Mouse (Mus musculus) hindbrain, embryonic 15.5 days (tissue): Measurements from ENCODE around the gene Ago4. TPM values are rescaled to one million over a fixed set of nuclear protein-coding genes. Genes with fewer than 3 reads are reported as not detected.
"Not testable (repeated sequence)": the region's sequence is repeated elsewhere in the genome, so short reads cannot be mapped to it uniquely, and the experiment has no call there.

Experiments used
- ATAC-seq: fragments of 200-750 bp; cut with Nextera tagmentation; 2 replicates; pipeline ENCODE4 v1.8.0; 2017; ENCODE audit warnings: low read depth, moderate number of reproducible peaks, moderate TSS enrichment; ENCODE audit not compliant: low FRiP score
- H3K27ac ChIP-seq: fragments of 300-500 bp; sonication (generic); replicated peaks from 2 replicates; pipeline ENCODE4 v1.5.1; 2015; ENCODE audit warnings: mild to moderate bottlenecking, inconsistent platforms
- H3K27me3 ChIP-seq: fragments of 300-500 bp; sonication (generic); 2 replicates; pipeline ENCODE4 v1.6.1; 2015; ENCODE audit warnings: control low read depth, inconsistent platforms
- H3K36me3 ChIP-seq: fragments of 300-500 bp; sonication (generic); 2 replicates; pipeline ENCODE4 v1.6.1; 2015; ENCODE audit warnings: control low read depth, inconsistent platforms
- H3K4me1 ChIP-seq: fragments of 300-500 bp; sonication (generic); replicated peaks from 2 replicates; pipeline ENCODE4 v1.6.1; 2015; ENCODE audit warnings: control low read depth, inconsistent platforms
- H3K4me2 ChIP-seq: fragments of 300-500 bp; sonication (generic); 2 replicates; pipeline ENCODE4 v1.6.1; 2015; ENCODE audit warnings: moderate library complexity, mild to moderate bottlenecking, inconsistent platforms
- H3K4me3 ChIP-seq: fragments of 300-500 bp; sonication (generic); 2 replicates; pipeline ENCODE4 v1.5.1; 2015; ENCODE audit warnings: mild to moderate bottlenecking, inconsistent platforms
- H3K9ac ChIP-seq: fragments of 300-500 bp; sonication (generic); 2 replicates; pipeline ENCODE4 v1.6.1; 2015; ENCODE audit warnings: inconsistent platforms
- H3K9me3 ChIP-seq: fragments of 300-500 bp; sonication (generic); 2 replicates; pipeline ENCODE4 v1.6.1; 2016; ENCODE audit warnings: control low read depth, inconsistent platforms
- WGBS: fragments of 180-500 bp; shearing (Covaris S2); methylation state at CpG from one replicate; pipeline ENCODE4 v1.1.7; 2015; 5-methylcytosine and 5-hydroxymethylcytosine counted together
- polyA plus RNA-seq: library from polyadenylated mRNA; unstranded; fragments of >200 nt; fragmentation: Nextera tagmentation; extraction: Ambion mirVana; gene quantifications from 2 replicates; pipeline ENCODE4 v1.2.1, GENCODE M21; 2015

Ago4 gene
- polyA plus RNA-seq, 1 experiment from 2014 or later: 7.6 TPM

DNA sequence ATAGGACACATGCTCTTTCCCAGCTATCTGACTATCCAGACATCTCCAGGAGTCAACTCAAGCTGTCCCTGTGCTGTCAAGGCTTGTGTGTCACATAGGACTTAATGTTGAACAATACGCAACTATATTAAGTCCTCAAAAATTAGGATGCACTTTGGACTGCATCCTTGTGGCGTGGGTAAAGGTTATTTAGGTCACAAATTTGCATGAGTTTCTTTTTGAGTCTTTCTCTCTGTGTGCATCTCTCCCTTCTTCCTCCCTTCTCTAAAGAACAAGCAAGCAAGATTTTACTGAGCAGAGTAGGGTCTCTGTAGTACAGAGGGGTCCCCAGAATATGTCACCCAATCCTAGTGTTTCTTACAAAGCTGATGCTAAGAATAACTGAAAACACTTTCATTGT lies 12.9 kb upstream of the Ago4 start:
- Histone ChIP-seq H3K4me2 (no peak overlapping the region), H3K9me3 (no peaks in the 10 kb centered on the region), H3K36me3 (no peaks in the 10 kb centered on the region), H3K9ac (no peak overlapping the region), H3K4me1 (no peaks in the 10 kb centered on the region), H3K27me3 (no peaks in the 10 kb centered on the region), H3K27ac (no peak overlapping the region), H3K4me3 (no peak overlapping the region)
- 85% methylated on average over 2 of the region's 2 CpGs for WGBS
- ATAC-seq: no peak

DNA sequence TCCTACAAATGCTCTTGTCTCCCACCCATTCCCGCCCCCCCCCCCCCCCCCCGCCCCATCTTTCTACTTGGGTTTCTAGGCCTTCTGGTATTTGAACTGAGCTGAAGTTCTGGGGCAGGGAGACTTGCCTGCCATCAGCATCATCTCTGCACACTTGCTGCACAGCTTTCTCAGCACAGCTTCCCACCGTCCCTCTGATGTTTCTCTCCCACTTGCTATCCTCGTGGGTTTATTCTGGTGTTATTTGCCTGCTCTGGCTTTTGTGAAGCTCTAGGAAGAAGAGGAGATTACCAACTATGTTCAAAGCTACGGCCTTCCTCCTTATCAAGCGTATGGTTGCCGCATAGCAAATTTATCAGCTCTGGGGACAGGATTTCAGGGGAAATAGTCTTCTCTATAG lies 12.4 kb upstream of the Ago4 start:
- Histone ChIP-seq H3K4me1 (no peaks in the 10 kb centered on the region), H3K9me3 (no peaks in the 10 kb centered on the region), H3K4me2 (no peak overlapping the region), H3K36me3 (no peaks in the 10 kb centered on the region), H3K9ac (no peak overlapping the region), H3K27ac (no peak overlapping the region), H3K4me3 (no peak overlapping the region), H3K27me3 (no peaks in the 10 kb centered on the region)
- ATAC-seq: no peak
- WGBS: 84% methylated on average over 5 of the region's 7 CpGs

DNA sequence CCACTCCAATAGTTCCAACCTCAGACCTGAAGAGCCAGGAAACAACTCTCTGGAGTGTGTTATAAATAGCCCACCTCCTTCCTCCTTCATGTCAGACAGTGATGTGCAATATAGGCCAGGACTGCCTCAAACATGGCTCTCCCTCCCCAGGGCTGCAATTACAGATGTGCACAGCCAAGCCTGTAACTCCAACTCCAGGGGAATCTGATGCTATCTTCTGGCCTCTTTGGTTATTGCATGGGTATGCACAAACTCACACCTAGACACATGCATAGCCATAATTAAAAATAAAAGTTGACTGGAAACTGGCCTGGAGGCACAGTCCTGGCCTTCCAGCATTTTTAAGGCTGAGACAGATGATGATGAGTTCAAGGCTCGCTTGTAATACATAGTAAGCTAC lies 11.7 kb upstream of the Ago4 start:
- Histone ChIP-seq H3K36me3 (no peaks in the 10 kb centered on the region), H3K4me1 (no peaks in the 10 kb centered on the region), H3K9me3 (no peaks in the 10 kb centered on the region), H3K4me2 (no peak overlapping the region), H3K27me3 (no peaks in the 10 kb centered on the region), H3K9ac (no peak overlapping the region), H3K4me3 (no peak overlapping the region), H3K27ac (no peak overlapping the region)
- WGBS: 83% methylated on average over 1 of the region's 1 CpGs
- no peak for ATAC-seq

DNA sequence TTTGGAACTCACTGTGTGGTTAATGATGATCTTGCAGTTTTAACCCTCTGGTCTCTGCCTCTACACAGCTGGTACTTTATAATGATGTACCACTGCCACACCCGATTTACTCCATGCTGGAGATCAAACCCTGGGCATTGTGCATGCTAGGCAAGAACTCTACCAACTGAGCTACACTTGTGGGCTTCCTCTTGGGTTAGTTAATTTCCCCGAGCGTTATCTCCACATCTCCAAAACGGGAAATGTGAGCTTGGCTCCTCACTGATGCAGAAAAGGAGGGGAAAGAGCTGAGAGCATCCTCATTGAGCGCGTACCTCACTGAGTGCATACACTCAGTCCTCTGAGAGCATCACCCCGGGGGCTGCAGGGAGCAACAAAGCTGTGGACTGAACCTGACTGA lies 9.6 kb upstream of the Ago4 start:
- Histone ChIP-seq H3K27me3 (no peaks in the 10 kb centered on the region), H3K4me3 (no peak overlapping the region), H3K27ac (no peak overlapping the region), H3K4me1 (no peaks in the 10 kb centered on the region), H3K9me3 (no peaks in the 10 kb centered on the region), H3K9ac (no peak overlapping the region), H3K4me2 (no peak overlapping the region), H3K36me3 (no peaks in the 10 kb centered on the region)
- 66% methylated on average over 7 of the region's 7 CpGs for WGBS
- no peak for ATAC-seq

DNA sequence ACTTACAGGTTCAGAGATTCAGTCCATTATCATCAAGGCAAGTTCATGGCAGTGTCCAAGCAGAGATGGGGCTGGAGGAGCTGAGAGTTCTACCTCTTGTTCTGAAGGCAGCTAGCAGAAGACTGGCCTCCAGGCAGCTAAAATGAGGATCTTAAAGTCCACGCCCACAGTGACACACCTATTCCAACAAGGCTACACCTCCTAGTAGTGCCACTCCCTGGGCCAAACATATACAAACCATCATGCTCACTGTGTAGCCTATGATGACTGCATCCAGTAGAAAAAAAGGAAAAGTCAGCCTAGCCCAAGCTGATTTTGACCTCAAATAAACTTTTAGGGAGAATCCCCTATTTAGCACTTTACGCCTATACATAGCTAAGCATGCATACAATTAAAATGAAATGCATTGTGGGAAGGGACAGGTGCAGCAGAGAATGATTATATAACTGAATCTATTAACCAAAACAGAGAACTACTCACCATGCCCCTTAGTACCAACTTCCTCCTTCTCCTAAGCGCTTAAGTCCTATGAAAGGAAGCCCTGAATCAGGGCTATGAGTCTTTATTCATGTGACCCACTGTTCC lies 7.3 kb upstream of the Ago4 start:
- WGBS: 86% methylated on average over 3 of the region's 3 CpGs
- H3K4me2 ChIP-seq: no peak overlapping the region
- no peaks in the 10 kb centered on the region for H3K27me3 ChIP-seq
- no peaks in the 10 kb centered on the region for H3K36me3 ChIP-seq
- no peak overlapping the region for H3K4me3 ChIP-seq
- no peaks in the 10 kb centered on the region for H3K9me3 ChIP-seq
- no peak overlapping the region for H3K9ac ChIP-seq
- ATAC-seq: no peak
- no peak overlapping the region for H3K27ac ChIP-seq
- no peaks in the 10 kb centered on the region for H3K4me1 ChIP-seq

DNA sequence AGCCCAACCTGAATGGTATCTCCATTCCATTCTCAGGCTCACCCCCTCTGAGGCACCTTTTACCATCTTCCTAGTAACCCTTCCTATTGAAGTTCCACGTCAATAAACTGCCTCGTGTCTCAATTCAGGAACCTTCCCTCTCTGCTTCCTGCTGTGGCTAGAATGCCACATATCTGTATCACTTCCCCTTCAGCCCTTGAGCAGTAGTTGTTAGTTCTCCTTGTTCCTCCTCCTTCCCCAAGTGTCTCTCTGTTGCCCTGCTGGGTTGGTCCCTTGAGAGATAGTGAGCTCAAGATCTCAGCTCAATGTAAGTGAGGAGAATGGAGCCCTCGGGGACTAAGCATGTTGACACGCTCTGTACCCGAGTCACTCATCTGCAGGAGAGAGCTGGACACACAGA lies 3.6 kb upstream of the Ago4 start:
- Histone ChIP-seq H3K9ac (no peak overlapping the region), H3K27me3 (no peaks in the 10 kb centered on the region), H3K4me2 (no peak overlapping the region), H3K36me3 (no peaks in the 10 kb centered on the region), H3K27ac (no peak overlapping the region), H3K4me3 (no peak overlapping the region), H3K4me1 (peaks cover 11% of the 10 kb centered on the region), H3K9me3 (no peaks in the 10 kb centered on the region)
- WGBS: 66% methylated on average over 5 of the region's 5 CpGs
- no peak for ATAC-seq

DNA sequence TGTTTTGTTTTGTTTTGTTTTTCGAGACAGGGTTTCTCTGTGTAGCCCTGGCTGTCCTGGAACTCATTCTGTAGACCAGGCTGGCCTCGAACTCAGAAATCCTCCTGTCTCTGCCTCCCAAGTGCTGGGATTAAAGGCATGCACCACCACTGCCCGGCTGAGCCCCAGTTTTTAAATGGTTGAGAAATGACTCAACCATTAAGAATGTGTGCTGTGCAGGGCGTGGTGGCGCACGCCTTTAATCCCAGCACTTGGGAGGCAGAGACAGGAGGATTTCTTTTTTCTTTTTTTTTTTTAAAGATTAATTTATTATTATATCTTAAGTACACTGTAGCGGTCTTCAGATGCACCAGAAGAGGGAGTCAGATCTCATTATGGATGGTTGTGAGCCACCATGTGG lies 2.4 kb upstream of the Ago4 start:
- H3K9me3 ChIP-seq, H3K4me3 ChIP-seq, H3K27me3 ChIP-seq, H3K27ac ChIP-seq, ATAC-seq, H3K9ac ChIP-seq, H3K4me2 ChIP-seq, H3K36me3 ChIP-seq: not testable (repeated sequence)
- peaks cover 18% of the 10 kb centered on the region for H3K4me1 ChIP-seq
- WGBS: 93% methylated on average over 7 of the region's 7 CpGs

DNA sequence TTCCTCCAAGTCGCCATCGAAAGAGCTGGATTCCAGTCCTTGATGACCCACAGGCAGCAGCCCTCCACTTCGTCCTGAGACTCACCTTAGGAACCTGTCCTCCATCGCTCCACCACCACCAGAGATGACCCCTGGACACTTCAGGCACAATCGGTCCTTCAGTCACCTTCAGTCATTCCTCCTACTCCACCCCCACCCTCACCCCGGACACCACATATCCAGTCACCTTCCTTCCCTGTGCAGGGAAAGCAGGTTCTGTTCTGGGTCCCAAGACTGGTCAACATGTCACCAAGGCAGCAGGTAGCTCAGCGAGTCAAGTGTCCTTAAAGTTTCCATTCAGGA lies 428 bp upstream of the Ago4 start:
- peak; percentile 75 for ATAC-seq
- Histone ChIP-seq H3K4me1 (peaks cover 18% of the 10 kb centered on the region), H3K9me3 (no peaks in the 10 kb centered on the region), H3K4me3 (peak overlapping the region; percentile 90), H3K9ac (peak overlapping the region; percentile 88), H3K4me2 (peak overlapping the region; percentile 79), H3K36me3 (no peaks in the 10 kb centered on the region), H3K27me3 (no peaks in the 10 kb centered on the region), H3K27ac (peak overlapping the region; percentile 83)
- WGBS: 7% methylated on average over 7 of the region's 7 CpGs

DNA sequence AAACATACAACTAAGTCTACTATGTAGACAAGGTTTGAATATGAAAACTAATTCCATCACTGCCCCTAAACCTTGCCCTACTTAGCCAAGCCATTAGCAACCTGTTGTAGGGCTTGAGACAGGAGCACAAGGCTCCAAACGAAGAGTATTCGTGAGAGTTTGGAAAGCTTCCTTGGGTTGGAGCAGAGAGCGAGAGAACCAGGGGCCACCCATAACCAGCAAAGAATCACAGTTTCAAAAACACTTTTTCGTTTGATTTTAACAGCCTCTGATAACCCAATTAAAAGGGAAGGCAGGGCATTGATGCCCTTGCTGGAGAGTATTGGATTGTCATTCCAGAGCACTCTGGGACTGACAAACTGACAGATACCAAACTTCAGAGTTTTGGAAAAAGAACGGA lies 980 bp downstream of the Ago4 start:
- Histone ChIP-seq H3K9me3 (no peaks in the 10 kb centered on the region), H3K27me3 (no peaks in the 10 kb centered on the region), H3K9ac (peak overlapping the region; percentile 88), H3K27ac (no peak overlapping the region), H3K4me1 (peaks cover 18% of the 10 kb centered on the region), H3K4me2 (peak overlapping the region; percentile 79), H3K4me3 (peak overlapping the region; percentile 90), H3K36me3 (no peaks in the 10 kb centered on the region)
- no peak for ATAC-seq
- 25% methylated on average over 5 of the region's 5 CpGs for WGBS

DNA sequence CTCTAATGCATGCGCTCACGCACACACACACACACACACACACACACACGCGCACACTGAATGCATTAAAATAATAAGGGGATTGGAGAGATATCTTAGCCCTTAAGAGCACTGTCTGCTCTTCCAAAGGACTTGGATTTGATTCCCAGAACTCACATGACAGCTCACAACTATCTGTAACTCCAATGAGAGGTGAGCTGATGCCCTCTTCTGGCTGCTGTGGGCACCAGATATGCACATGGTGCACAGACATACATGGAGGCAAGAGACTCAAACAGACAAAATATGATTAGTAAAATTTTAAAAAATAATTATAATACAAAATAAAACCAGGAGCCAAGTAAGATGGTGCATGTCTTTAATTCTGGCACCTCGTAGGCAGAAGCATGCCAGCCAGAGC lies 6.4 kb downstream of the Ago4 start:
- WGBS: 96% methylated on average over 5 of the region's 5 CpGs
- Histone ChIP-seq H3K9ac (no peak overlapping the region), H3K4me3 (no peak overlapping the region)

DNA sequence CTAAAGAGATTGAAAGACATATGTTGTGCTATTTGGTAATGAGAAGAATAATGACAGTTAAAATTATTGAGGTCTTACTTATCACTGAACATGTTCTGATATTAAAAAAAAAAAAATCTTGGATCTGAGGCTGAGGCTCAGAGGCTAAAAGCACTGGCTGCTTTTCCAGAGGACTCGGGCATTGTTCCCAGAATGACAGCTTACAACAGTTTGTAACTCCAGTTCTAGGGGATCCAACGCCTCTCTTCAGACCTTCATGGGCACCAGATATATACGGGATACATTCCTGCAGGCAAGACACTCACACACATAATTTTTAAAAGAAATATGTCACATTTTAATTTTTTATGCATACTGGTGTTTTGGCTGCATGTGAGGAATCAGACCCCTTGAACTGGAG lies 7.1 kb downstream of the Ago4 start:
- Histone ChIP-seq H3K9me3 (no peaks in the 10 kb centered on the region), H3K4me1 (peaks cover under 1% of the 10 kb centered on the region), H3K4me3 (no peak overlapping the region), H3K9ac (no peak overlapping the region), H3K27me3 (no peaks in the 10 kb centered on the region), H3K27ac (no peak overlapping the region), H3K4me2 (no peak overlapping the region), H3K36me3 (peaks cover 25% of the 10 kb centered on the region)
- WGBS: 89% methylated on average over 3 of the region's 3 CpGs
- no peak for ATAC-seq

More for the DNA sequence above, 6.4 kb downstream of the Ago4 start:
- H3K4me2 ChIP-seq: no peak overlapping the region
- H3K27ac ChIP-seq: no peak overlapping the region
- peaks cover 6% of the 10 kb centered on the region for H3K4me1 ChIP-seq
- no peaks in the 10 kb centered on the region for H3K27me3 ChIP-seq
- peaks cover 19% of the 10 kb centered on the region for H3K36me3 ChIP-seq
- H3K9me3 ChIP-seq: no peaks in the 10 kb centered on the region
- ATAC-seq: no peak

DNA sequence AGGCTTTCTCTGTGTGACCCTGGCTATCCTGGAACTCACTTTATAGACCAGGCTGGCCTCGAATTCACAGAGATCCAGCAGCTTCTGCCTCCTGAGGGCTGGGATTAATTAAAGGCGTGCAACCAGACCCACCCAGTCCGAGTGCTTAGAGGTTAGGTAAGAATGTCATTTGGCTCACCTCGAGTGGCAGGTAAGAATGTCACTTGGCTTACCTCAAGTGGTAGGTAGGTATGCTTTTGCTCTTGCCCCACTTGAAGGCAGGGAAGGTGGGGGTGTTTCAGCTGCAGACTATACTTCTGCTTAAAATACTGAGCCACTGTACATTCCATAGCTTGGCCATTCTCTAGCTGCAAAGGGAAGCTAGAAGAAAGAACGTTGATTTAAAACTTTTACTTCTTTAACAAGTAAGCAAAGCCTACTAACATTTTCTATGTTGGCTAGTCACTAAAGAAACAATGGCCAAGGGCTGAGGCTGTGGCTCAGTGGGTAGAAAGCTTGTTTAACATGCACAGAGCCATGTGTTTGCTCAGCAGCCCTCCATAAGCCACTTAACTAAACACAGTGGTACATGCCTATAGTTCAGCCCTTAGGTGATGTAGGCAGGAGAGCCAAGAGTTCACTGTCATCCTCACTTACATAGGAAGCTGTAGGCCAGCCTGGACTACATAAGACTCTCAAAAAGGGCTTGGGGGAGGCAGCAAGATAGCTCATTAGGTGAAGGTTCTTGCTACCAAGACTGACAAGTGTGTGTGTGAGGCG lies 20.8 kb downstream of the Ago4 start:
- WGBS: 93% methylated on average over 6 of the region's 6 CpGs
- Histone ChIP-seq H3K4me1 (no peaks in the 10 kb centered on the region), H3K27ac (no peak overlapping the region), H3K4me3 (no peak overlapping the region), H3K9me3 (no peaks in the 10 kb centered on the region), H3K36me3 (peaks cover 84% of the 10 kb centered on the region), H3K27me3 (no peaks in the 10 kb centered on the region), H3K9ac (no peak overlapping the region), H3K4me2 (no peak overlapping the region)
- ATAC-seq: no peak

DNA sequence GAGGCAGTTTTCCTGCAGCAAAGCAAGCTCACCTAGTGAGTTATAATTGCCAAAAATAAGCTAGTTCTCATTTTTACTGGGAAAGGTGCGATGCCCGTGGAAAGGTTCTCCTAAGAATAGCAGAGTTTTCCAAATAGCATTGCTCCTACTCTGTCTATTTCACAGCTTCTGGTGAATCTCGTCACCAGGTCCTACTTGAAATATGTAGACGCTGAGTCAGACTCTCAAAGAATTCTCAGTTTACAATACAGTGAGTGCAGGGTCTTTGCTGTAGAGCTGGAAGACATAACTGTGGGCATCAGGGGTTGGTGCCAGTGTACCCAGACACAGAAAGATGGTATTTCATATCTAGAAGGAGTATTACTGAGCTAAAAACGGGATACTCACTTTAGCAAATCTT lies 22.3 kb downstream of the Ago4 start:
- WGBS: 89% methylated on average over 5 of the region's 5 CpGs
- H3K4me1 ChIP-seq: no peaks in the 10 kb centered on the region
- no peak for ATAC-seq

More for the DNA sequence above, 22.3 kb downstream of the Ago4 start:
- H3K27me3 ChIP-seq: no peaks in the 10 kb centered on the region
- H3K4me2 ChIP-seq: no peak overlapping the region
- H3K27ac ChIP-seq: no peak overlapping the region
- H3K9ac ChIP-seq: no peak overlapping the region
- H3K4me3 ChIP-seq: no peak overlapping the region
- no peaks in the 10 kb centered on the region for H3K9me3 ChIP-seq
- H3K36me3 ChIP-seq: peaks cover 84% of the 10 kb centered on the region
